Mouse (Mus musculus) embryonic facial prominence, embryonic 14.5 days (tissue): ENCODE measurements at regions not wholly inside any gene's neighbourhood (a gene's known extent, or its start where the extent isn't known, plus 50 kb on each side); places are given as distances from the start of the nearest gene placed in this dataset.

ENCODE experiments used
- ATAC-seq: fragments of 200-750 bp; cut with Nextera tagmentation; 2 replicates; pipeline ENCODE4 v1.8.0; 2017; ENCODE audit warnings: low read depth, moderate number of reproducible peaks, moderate TSS enrichment
- DNase-seq: peaks from one replicate; pipeline ENCODE4 v3.0.0-alpha.2; 2015; ENCODE audit warnings: low spot score
- H3K27ac ChIP-seq: fragments of 300-500 bp; sonication (generic); replicated peaks from 2 replicates; pipeline ENCODE4 v1.5.1; 2014; ENCODE audit warnings: low read depth, mild to moderate bottlenecking, low read length, moderate library complexity
- H3K27me3 ChIP-seq: fragments of 300-500 bp; sonication (generic); replicated peaks from 2 replicates; pipeline ENCODE4 v1.6.1; 2014; ENCODE audit warnings: low read length; ENCODE audit not compliant: control insufficient read depth, insufficient read depth
- H3K36me3 ChIP-seq: fragments of 300-500 bp; sonication (generic); 2 replicates; pipeline ENCODE4 v1.6.1; 2014; ENCODE audit warnings: low read length, mixed read lengths; ENCODE audit not compliant: control insufficient read depth, insufficient read depth
- H3K4me1 ChIP-seq: fragments of 300-500 bp; sonication (generic); 2 replicates; pipeline ENCODE4 v1.6.1; 2014; ENCODE audit warnings: antibody characterized with exemption, low read length; ENCODE audit not compliant: control insufficient read depth, insufficient read depth
- H3K4me2 ChIP-seq: fragments of 300-500 bp; sonication (generic); 2 replicates; pipeline ENCODE4 v1.6.1; 2014; ENCODE audit warnings: low read depth, mild to moderate bottlenecking, low read length, moderate library complexity, mixed read lengths
- H3K4me3 ChIP-seq: fragments of 300-500 bp; sonication (generic); 2 replicates; pipeline ENCODE4 v1.5.1; 2014; ENCODE audit warnings: low read depth, mild to moderate bottlenecking, low read length
- H3K9ac ChIP-seq: fragments of 300-500 bp; sonication (generic); 2 replicates; pipeline ENCODE4 v1.6.1; 2014; ENCODE audit warnings: low read depth, mild to moderate bottlenecking, low read length, moderate library complexity, mixed read lengths
- H3K9me3 ChIP-seq: fragments of 300-500 bp; sonication (generic); 2 replicates; pipeline ENCODE4 v1.6.1; 2016; ENCODE audit warnings: low read length; ENCODE audit not compliant: control insufficient read depth
- WGBS: fragments of 180-500 bp; shearing (Covaris S2); extraction: QIAGEN DNeasy Blood & Tissue Kit; methylation state at CpG from one replicate; pipeline ENCODE4 v1.1.7; 2014; 5-methylcytosine and 5-hydroxymethylcytosine counted together

DNA sequence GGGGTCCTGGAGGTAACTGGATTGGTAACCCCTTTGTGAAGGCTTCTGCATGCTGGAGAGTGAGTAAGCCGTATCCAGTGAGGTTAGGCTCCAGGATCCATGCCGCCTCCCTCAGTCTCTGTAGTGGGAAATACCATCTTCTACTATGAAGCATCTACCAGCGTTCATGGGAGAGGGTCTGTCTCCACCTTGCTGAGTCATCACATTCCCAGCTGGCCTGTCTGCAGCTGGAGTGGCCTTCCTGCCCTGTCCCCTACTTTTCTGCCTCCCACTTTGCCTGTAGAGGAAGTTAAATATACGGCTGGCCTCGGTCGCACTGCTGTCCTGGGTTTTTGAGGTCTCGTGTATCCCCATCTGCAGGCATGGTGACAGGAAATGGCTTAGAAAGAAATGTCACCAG, 78.0 kb upstream of the Sec14l1 start:
- no peak overlapping the region for H3K4me2 ChIP-seq
- 57% methylated on average over 7 of the region's 7 CpGs for WGBS
- no peaks in the 10 kb centered on the region for H3K4me1 ChIP-seq
- H3K36me3 ChIP-seq, result no peaks in the 10 kb centered on the region
- no peak overlapping the region for H3K4me3 ChIP-seq
- no peak overlapping the region for H3K27ac ChIP-seq
- H3K27me3 ChIP-seq, result no peaks in the 10 kb centered on the region
- ATAC-seq (no peak), DNase-seq (no peak)
- no peaks in the 10 kb centered on the region for H3K9me3 ChIP-seq
- no peak overlapping the region for H3K9ac ChIP-seq

- Histone ChIP-seq H3K27ac (no peak overlapping the region), H3K4me3 (no peak overlapping the region), H3K36me3 (no peaks in the 10 kb centered on the region), H3K9ac (no peak overlapping the region), H3K9me3 (no peaks in the 10 kb centered on the region), H3K27me3 (no peaks in the 10 kb centered on the region), H3K4me2 (peak overlapping the region; percentile 29; the same call in 1 of the 2 replicates), H3K4me1 (no peaks in the 10 kb centered on the region)
- DNase-seq, result peak; percentile 83
- peak; percentile 53; the same call in 1 of the 2 replicates for ATAC-seq
- 40% methylated on average over 20 of the region's 20 CpGs for WGBS
These were observed 76.5 kb upstream of the Sec14l1 start for GRCm38 (mm10) chr11:117038282-117039106.

DNA sequence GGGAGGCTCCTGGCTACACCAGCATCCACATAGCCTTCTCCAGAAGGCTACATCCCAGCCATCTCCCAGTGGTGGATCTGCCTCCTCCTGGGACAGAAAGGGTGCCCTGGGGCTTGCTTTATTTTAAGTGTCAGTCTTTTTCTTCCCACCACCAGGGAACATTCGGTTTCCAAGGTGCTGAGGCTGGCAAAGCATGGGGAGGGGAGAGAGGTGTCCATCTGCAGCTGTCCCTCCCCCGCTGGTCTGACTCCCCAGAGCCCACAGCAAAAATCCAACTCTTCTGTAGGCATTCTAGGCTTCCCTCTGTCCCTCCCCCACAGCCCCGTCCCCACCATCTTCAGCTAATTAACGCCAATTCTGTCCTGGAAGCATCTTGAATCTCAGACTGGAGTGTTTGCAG, 74.1 kb upstream of the Sec14l1 start:
- H3K27ac ChIP-seq, result no peak overlapping the region
- 19% methylated on average over 3 of the region's 4 CpGs for WGBS
- no peaks in the 10 kb centered on the region for H3K4me1 ChIP-seq
- H3K4me2 ChIP-seq, result no peak overlapping the region
- ATAC-seq (no peak), DNase-seq (no peak)
- no peaks in the 10 kb centered on the region for H3K9me3 ChIP-seq
- H3K27me3 ChIP-seq, result no peaks in the 10 kb centered on the region
- H3K9ac ChIP-seq, result no peak overlapping the region
- H3K36me3 ChIP-seq, result no peaks in the 10 kb centered on the region
- no peak overlapping the region for H3K4me3 ChIP-seq

GRCm38 (mm10) chr11:117042336-117042735, 72.6 kb upstream of the Sec14l1 start:
- ATAC-seq, result no peak
- H3K9me3 ChIP-seq, result no peaks in the 10 kb centered on the region
- WGBS, result 79% methylated on average over 5 of the region's 5 CpGs
- no peaks in the 10 kb centered on the region for H3K27me3 ChIP-seq
- H3K27ac ChIP-seq, result no peak overlapping the region
- DNase-seq, result no peak
- no peak overlapping the region for H3K9ac ChIP-seq
- peaks cover 7% of the 10 kb centered on the region; the same call in 1 of the 2 replicates for H3K4me1 ChIP-seq
- H3K36me3 ChIP-seq, result no peaks in the 10 kb centered on the region
- H3K4me3 ChIP-seq, result no peak overlapping the region
- H3K4me2 ChIP-seq, result no peak overlapping the region

DNA sequence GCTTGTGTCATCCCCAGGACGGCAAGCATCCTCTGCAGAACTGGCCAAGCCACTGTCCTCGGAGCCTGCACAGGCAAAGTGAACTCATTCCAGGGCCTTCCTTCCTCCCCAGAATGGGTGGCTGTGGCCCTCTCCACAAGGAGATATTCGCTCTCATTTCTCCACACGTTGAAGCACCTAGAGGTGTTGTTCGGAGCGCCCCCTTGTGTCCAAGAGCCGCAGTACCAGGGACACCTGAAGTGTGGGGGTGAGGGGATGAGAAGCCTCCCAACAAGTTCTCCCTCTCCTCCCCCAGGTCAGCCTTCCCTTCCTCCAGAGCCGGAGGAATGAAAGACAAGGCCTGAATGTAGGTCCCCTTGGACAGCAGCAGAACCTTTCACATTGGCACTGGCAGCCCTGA, 71.4 kb upstream of the Sec14l1 start:
- Histone ChIP-seq H3K27ac (no peak overlapping the region), H3K4me3 (no peak overlapping the region), H3K4me1 (peaks cover 10% of the 10 kb centered on the region; the same call in 1 of the 2 replicates), H3K9ac (no peak overlapping the region; the same call in 1 of the 2 replicates), H3K27me3 (no peaks in the 10 kb centered on the region), H3K4me2 (no peak overlapping the region), H3K9me3 (no peaks in the 10 kb centered on the region), H3K36me3 (no peaks in the 10 kb centered on the region)
- WGBS, result 7% methylated on average over 7 of the region's 8 CpGs
- ATAC-seq, result peak; percentile 49; the same call in 1 of the 2 replicates
- peak; percentile 48 for DNase-seq

GRCm38 (mm10) chr11:117044731-117045130, 70.2 kb upstream of the Sec14l1 start:
- no peak for ATAC-seq
- WGBS, result 71% methylated on average over 1 of the region's 1 CpGs

DNA sequence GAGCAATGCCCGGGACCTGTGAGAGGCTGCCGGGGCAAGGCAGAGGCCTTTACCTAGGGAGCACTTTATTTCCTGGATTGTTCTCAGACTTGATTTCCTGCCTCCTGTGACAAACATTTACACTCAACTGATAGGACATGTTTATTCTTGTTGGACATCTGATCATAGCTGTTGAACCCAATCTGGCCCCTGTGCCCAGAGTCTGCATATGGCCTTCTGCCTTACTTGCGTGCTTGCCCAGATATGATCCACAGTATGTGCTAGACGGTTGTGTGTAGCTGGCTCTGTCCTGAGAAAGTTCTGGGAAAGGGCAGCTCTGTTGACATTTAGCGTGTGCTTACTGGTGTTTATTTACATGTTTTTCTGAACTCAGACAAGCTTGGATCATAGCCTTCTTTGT, 68.3 kb upstream of the Sec14l1 start:
- H3K9ac ChIP-seq, result no peak overlapping the region
- ATAC-seq (no peak), DNase-seq (no peak)
- 86% methylated on average over 5 of the region's 5 CpGs for WGBS
- no peaks in the 10 kb centered on the region for H3K27me3 ChIP-seq
- no peak overlapping the region for H3K4me2 ChIP-seq
- H3K9me3 ChIP-seq, result no peaks in the 10 kb centered on the region
- no peaks in the 10 kb centered on the region for H3K36me3 ChIP-seq
- H3K4me1 ChIP-seq, result peaks cover 10% of the 10 kb centered on the region; the same call in 1 of the 2 replicates
- H3K27ac ChIP-seq, result no peak overlapping the region
- no peak overlapping the region for H3K4me3 ChIP-seq

More at GRCm38 (mm10) chr11:117044731-117045130, 70.2 kb upstream of the Sec14l1 start:
- no peak overlapping the region for H3K27ac ChIP-seq
- no peaks in the 10 kb centered on the region for H3K9me3 ChIP-seq
- H3K36me3 ChIP-seq, result no peaks in the 10 kb centered on the region
- H3K4me2 ChIP-seq, result no peak overlapping the region
- no peaks in the 10 kb centered on the region for H3K27me3 ChIP-seq
- H3K4me3 ChIP-seq, result no peak overlapping the region
- no peak overlapping the region for H3K9ac ChIP-seq
- peaks cover 10% of the 10 kb centered on the region; the same call in 1 of the 2 replicates for H3K4me1 ChIP-seq
- DNase-seq, result no peak

GRCm38 (mm10) chr11:117047172-117047950, 67.6 kb upstream of the Sec14l1 start:
- peak; percentile 88 for DNase-seq
- H3K27me3 ChIP-seq, result no peaks in the 10 kb centered on the region
- ATAC-seq, result peak; percentile 39; the same call in 1 of the 2 replicates
- 0 out of 2 replicates have a peak overlapping the region, but pooled peaks have one; percentile 28 for H3K9ac ChIP-seq
- peaks cover 10% of the 10 kb centered on the region; the same call in 1 of the 2 replicates for H3K4me1 ChIP-seq
- peak overlapping the region; percentile 72 for H3K27ac ChIP-seq
- H3K4me2 ChIP-seq, result peak overlapping the region; percentile 37
- H3K9me3 ChIP-seq, result no peaks in the 10 kb centered on the region
- H3K36me3 ChIP-seq, result no peaks in the 10 kb centered on the region
- H3K4me3 ChIP-seq, result no peak overlapping the region
- WGBS, result 27% methylated on average over 22 of the region's 22 CpGs
